15 mouse cellular contexts compared by ENCODE assay signal in the genomic region with DNA sequence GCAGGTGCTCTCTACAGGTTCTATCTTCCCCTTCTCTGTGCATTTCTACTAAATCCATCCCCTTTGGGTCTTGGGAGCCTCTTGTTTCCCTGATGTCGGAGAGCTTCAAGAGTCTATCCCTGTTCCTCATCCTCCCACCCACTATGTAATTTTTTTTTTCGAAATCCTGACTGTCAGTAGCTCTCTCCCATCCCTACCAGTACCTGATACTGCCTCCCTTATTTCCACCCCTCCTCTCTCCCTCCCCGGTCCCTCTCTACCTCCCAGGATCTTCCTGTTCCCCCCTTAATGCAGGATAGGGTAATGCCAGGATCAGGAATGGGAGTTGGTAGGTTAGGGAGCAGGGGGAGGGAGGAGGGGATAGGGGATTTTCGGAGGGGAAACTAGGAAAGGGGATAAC. TPM values are rescaled to one million over a fixed set of nuclear protein-coding genes. Genes with fewer than 3 reads are reported as not detected.
DNase-seq lines count a peak whose midpoint lies in the region; ATAC-seq and TF ChIP-seq lines count a peak whose summit lies in the region.
"Not testable (repeated sequence)": the region's sequence is repeated elsewhere in the genome, so short reads cannot be mapped to it uniquely, and the experiment has no call there.
"Had no signal": no experiment of that assay in that cellular context is flagged by ENCODE, and none has a peak within 500 bp of the region (broad histone marks: within the 10 kb centered on the region; RNA-seq: fewer than 3 reads in every experiment).

No protein-coding gene starts in this region.

- not testable (repeated sequence) for H3K4me1 ChIP-seq in embryonic facial prominence, embryonic 12.5 days; limb, embryonic 10.5 days; limb, embryonic 15.5 days; midbrain, embryonic 11.5 days (ENCODE audit: control insufficient read depth, insufficient read depth, low read length); stomach, postnatal 0 days (replicated peaks; ENCODE audit: control insufficient read depth, insufficient read depth)

- H3K27ac ChIP-seq in embryonic facial prominence, embryonic 12.5 days; limb, embryonic 10.5 days; limb, embryonic 15.5 days; midbrain, embryonic 11.5 days (ENCODE audit: low read depth, low read length); stomach, postnatal 0 days (replicated peaks): not testable (repeated sequence)

- peak; percentile 64; the same call in 1 of the 2 replicates for ATAC-seq in embryonic facial prominence, embryonic 12.5 days (ENCODE audit: insufficient number of reproducible peaks, insufficient read depth, low FRiP score, low TSS enrichment)
- 0 out of 2 replicates have a peak, but pooled peaks have one; percentile 30 for ATAC-seq in limb, embryonic 15.5 days (ENCODE audit: insufficient number of reproducible peaks, low FRiP score, low TSS enrichment, low read depth)
- ATAC-seq in midbrain, embryonic 11.5 days (ENCODE audit: low FRiP score) = 0 out of 2 replicates have a peak, but pooled peaks have one; percentile 52
- ATAC-seq in stomach, postnatal 0 days (ENCODE audit: low FRiP score, low TSS enrichment) = peak; percentile 67

- not testable (repeated sequence) for H3K4me3 ChIP-seq in embryonic facial prominence, embryonic 12.5 days; limb, embryonic 10.5 days; limb, embryonic 15.5 days; midbrain, embryonic 11.5 days (ENCODE audit: low read depth, low read length); stomach, postnatal 0 days (ENCODE audit: low read depth, low read length)

- not testable (repeated sequence) for TF ChIP-seq CTCF in stomach, postnatal 0 days (IDR thresholded peaks at IDR 0.05; ENCODE audit: low read depth)

- not testable (repeated sequence) for H3K4me2 ChIP-seq in embryonic facial prominence, embryonic 12.5 days (replicated peaks); limb, embryonic 15.5 days; midbrain, embryonic 11.5 days; stomach, postnatal 0 days (replicated peaks; ENCODE audit: low read depth)

- WGBS in embryonic facial prominence, embryonic 12.5 days = 56% methylated on average over 4 of the region's 4 CpGs
- 68% methylated on average over 4 of the region's 4 CpGs for WGBS in limb, embryonic 10.5 days
- WGBS in limb, embryonic 15.5 days = 55% methylated on average over 4 of the region's 4 CpGs
- WGBS in midbrain, embryonic 11.5 days = 57% methylated on average over 4 of the region's 4 CpGs
- 51% methylated on average over 4 of the region's 4 CpGs for WGBS in stomach, postnatal 0 days

- not testable (repeated sequence) for H3K9ac ChIP-seq in embryonic facial prominence, embryonic 12.5 days; limb, embryonic 15.5 days; midbrain, embryonic 11.5 days (ENCODE audit: low read length); stomach, postnatal 0 days (ENCODE audit: low read length)

- not testable (repeated sequence) for H3K27me3 ChIP-seq in embryonic facial prominence, embryonic 12.5 days; limb, embryonic 10.5 days (ENCODE audit: low read depth, poor library complexity, severe bottlenecking); limb, embryonic 15.5 days; midbrain, embryonic 11.5 days (ENCODE audit: control insufficient read depth, insufficient read depth, low read length); stomach, postnatal 0 days (ENCODE audit: control insufficient read depth, insufficient read depth, low read length)

- not testable (repeated sequence) for H3K36me3 ChIP-seq in embryonic facial prominence, embryonic 12.5 days; limb, embryonic 10.5 days; limb, embryonic 15.5 days; midbrain, embryonic 11.5 days (ENCODE audit: control insufficient read depth, insufficient read depth, low read length); stomach, postnatal 0 days (ENCODE audit: control insufficient read depth, insufficient read depth, low read length)

- peaks cover 23% of the 10 kb centered on the region for H3K9me3 ChIP-seq in embryonic facial prominence, embryonic 12.5 days
- H3K9me3 ChIP-seq in limb, embryonic 10.5 days (replicated peaks) = peaks cover 10% of the 10 kb centered on the region
- H3K9me3 ChIP-seq in limb, embryonic 15.5 days = 0 out of 2 replicates have a peak, but pooled peaks cover 13% of the 10 kb centered on the region
- peaks cover 10% of the 10 kb centered on the region; the same call in 1 of the 2 replicates for H3K9me3 ChIP-seq in midbrain, embryonic 11.5 days (ENCODE audit: control insufficient read depth, low read length)
- H3K9me3 ChIP-seq in stomach, postnatal 0 days (ENCODE audit: control insufficient read depth, low read length) = not testable (repeated sequence)

- peak; percentile 25 for DNase-seq in limb, embryonic 10.5 days (ENCODE audit: low spot score)
- DNase-seq in midbrain, embryonic 11.5 days (ENCODE audit: low spot score, missing footprints); stomach, postnatal 0 days (ENCODE audit: low spot score): not testable (repeated sequence)

- not testable (repeated sequence) for TF ChIP-seq EP300 in stomach, postnatal 0 days (optimal IDR thresholded peaks at IDR 0.05)

RNA-seq across cellular contexts. Expression of a gene that starts 7.3 kb away (rescaled TPM):
- not detected in 2 replicates for polyA plus RNA-seq in embryonic facial prominence, embryonic 12.5 days (2016; fragmentation: Nextera tagmentation; extraction: Ambion mirVana)
- not detected in 2 replicates for polyA plus RNA-seq in limb, embryonic 10.5 days (2016; fragmentation: Nextera tagmentation; extraction: Ambion mirVana)
- polyA plus RNA-seq in limb, embryonic 15.5 days (2015; fragmentation: Nextera tagmentation; extraction: Ambion mirVana) = 0.12 TPM in 1 of 2 replicates, not detected in the other
- polyA plus RNA-seq in midbrain, embryonic 11.5 days (2014; fragmentation: Nextera tagmentation; extraction: Ambion mirVana) = not detected in 2 replicates
- polyA plus RNA-seq in stomach, postnatal 0 days (2015; fragmentation: Nextera tagmentation; extraction: Ambion mirVana) = 0.29 TPM in 1 of 2 replicates, not detected in the other
- polyA plus RNA-seq: cerebellum, adult 2 months; embryonic facial prominence, embryonic 10.5 days; embryonic facial prominence, embryonic 13.5 days; erythroblast, embryonic 14.5 days; forebrain, embryonic 10.5 days; forebrain, embryonic 12.5 days; forebrain, embryonic 14.5 days; forebrain, embryonic 16.5 days had no signal

RNA-seq across cellular contexts. Expression of a gene that starts 45.4 kb away (rescaled TPM):
- polyA plus RNA-seq in embryonic facial prominence, embryonic 12.5 days (2016; fragmentation: Nextera tagmentation; extraction: Ambion mirVana) = not detected in 2 replicates
- not detected in 2 replicates for polyA plus RNA-seq in limb, embryonic 10.5 days (2016; fragmentation: Nextera tagmentation; extraction: Ambion mirVana)
- not detected in 2 replicates for polyA plus RNA-seq in limb, embryonic 15.5 days (2015; fragmentation: Nextera tagmentation; extraction: Ambion mirVana)
- not detected in 2 replicates for polyA plus RNA-seq in midbrain, embryonic 11.5 days (2014; fragmentation: Nextera tagmentation; extraction: Ambion mirVana)
- polyA plus RNA-seq in stomach, postnatal 0 days (2015; fragmentation: Nextera tagmentation; extraction: Ambion mirVana) = not detected in 2 replicates
- polyA plus RNA-seq: C2C12; cerebellum, adult 2 months; cortical plate, adult 2 months; embryonic facial prominence, embryonic 10.5 days; embryonic facial prominence, embryonic 13.5 days; erythroblast, embryonic 14.5 days; forebrain, embryonic 10.5 days; forebrain, embryonic 12.5 days; forebrain, embryonic 14.5 days; forebrain, embryonic 16.5 days had no signal
